Mouse (Mus musculus): ENCODE data around the gene Adcy1.

DNA sequence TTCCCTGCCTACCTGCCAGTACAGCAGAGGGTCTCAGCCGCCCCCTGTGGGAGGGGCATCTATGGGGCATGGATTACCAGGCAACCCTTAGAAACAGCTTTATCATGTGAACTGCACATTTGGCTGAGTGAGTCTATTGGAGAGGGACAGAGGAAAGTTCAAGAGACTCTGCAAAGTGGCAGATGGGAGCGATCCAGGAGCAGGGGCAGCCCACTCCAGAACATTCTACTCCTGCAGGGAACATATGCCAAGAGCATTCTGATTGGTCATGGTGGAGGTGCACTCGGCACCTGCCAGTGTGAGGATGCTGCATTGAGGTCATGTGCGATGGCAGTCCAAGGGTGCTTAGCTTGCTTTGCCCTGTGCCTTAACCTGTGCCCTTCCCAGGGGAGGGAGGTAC is 6.5 kb downstream of the Adcy1 start:
- TF ChIP-seq ZC3H11A (IDR thresholded peaks at IDR 0.05; ENCODE audit: borderline replicate concordance, low read depth, low read length) (no peak), CHD2 (IDR thresholded peaks at IDR 0.05; ENCODE audit: low read depth, low read length) (no peak), ZNF384 (IDR thresholded peaks at IDR 0.05; ENCODE audit: low read depth, low read length) (no peak), MAFK (IDR thresholded peaks at IDR 0.05; ENCODE audit: insufficient read depth, low read depth, low read length) (no peak)

Data from ES-E14 (cell line).